Mouse (Mus musculus) C2C12 (cell line): ENCODE measurements around the gene Ube2h.

ENCODE experiments used
- CTCF ChIP-seq: IDR thresholded peaks from one replicate; pipeline ENCODE4 v1.5.1; 2011; ENCODE audit not compliant: control insufficient read depth, insufficient read depth, insufficient read length
- MAX ChIP-seq: IDR thresholded peaks from one replicate; pipeline ENCODE4 v1.6.1; 2011; ENCODE audit warnings: mild to moderate bottlenecking, control low read depth
- MYOD1 ChIP-seq: IDR thresholded peaks from one replicate; pipeline ENCODE4 v1.6.1; 2011; ENCODE audit warnings: low read depth; ENCODE audit not compliant: control insufficient read depth, insufficient read length

GRCm38 (mm10) chr6:30171226-30171625 is 133.1 kb downstream of the Ube2h start:
- TF ChIP-seq CTCF (no peak), MYOD1 (no peak), MAX (no peak)
